Mouse (Mus musculus): ENCODE measurements around the gene Ncoa1. TPM values are rescaled to one million over a fixed set of nuclear protein-coding genes. Genes with fewer than 3 reads are reported as not detected.

Gene Ncoa1
- polyA plus RNA-seq, 1 experiment from 2014 or later = 14.6 TPM

DNA sequence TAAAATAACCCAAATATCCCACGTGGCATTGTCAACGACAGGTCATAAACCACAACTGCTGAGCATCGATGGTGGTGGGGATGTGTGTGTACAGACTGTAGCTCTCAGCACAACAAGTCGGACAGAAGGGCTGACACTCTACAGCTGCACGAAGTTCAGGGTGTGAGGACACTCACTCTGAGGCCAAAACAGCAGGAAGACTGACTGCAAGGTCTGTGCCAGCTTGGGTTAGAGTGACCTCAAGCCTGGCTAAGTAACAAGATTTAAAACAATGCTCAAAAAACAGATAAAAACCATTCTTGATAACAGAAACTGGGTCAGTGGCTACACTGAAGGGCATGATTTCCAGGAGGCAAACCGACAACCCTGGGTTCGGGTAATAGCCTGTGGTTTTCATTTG lies 246.8 kb downstream of the Ncoa1 start:
- H3K4me1 ChIP-seq (replicated peaks) = peaks cover 19% of the 10 kb centered on the region
- no peak overlapping the region for H3K27ac ChIP-seq (replicated peaks)
- no peak overlapping the region for H3K4me3 ChIP-seq
- H3K27me3 ChIP-seq = no peaks in the 10 kb centered on the region
- H3K9ac ChIP-seq = no peak overlapping the region
- peaks cover 42% of the 10 kb centered on the region for H3K36me3 ChIP-seq
- WGBS = 89% methylated on average over 7 of the region's 7 CpGs
- H3K9me3 ChIP-seq = no peaks in the 10 kb centered on the region
- ATAC-seq (ENCODE audit: low read depth) = no peak
- H3K4me2 ChIP-seq = no peak overlapping the region

DNA sequence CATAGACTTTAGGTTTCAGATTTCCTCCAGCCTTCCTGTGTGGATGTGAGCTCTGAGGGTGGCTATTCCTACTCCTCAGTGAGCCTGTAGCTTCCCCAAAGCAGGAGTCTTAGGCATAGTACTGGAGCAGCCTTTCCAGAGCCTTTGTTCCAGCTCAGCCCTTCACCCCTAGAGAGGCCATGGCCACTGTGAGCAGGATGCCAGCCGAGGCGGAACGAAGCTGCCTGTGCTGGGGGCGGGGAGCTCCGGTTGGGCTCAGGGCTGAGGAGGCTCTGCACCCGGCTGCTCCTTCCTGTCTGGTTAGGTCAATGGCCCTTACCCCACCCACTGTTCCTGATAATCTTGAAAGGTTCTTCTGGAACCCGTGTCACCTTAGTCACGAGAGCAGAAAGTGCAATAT lies 264.1 kb downstream of the Ncoa1 start:
- WGBS = 83% methylated on average over 8 of the region's 8 CpGs
- peaks cover 80% of the 10 kb centered on the region for H3K36me3 ChIP-seq

DNA sequence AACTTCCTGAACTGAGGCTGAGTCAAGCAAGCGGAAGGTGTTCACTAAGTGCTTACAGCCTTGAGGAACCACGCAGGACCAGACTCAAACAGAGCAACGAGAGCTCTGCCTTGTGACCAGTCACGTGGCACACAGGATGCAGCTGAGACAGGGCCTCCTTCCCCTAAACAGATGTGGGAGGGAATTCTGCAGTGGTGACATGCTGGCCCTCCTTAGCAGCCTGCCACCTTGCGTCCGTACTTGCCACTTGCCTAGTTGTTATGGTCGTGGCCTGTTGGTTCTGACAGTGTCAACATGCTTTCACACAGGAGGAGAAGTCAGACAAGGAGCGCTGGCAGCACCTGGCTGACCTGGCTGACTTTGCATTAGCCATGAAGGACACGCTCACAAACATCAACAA lies 265.8 kb downstream of the Ncoa1 start:
- ATAC-seq (ENCODE audit: low read depth) = no peak
- Histone ChIP-seq H3K27me3 (no peaks in the 10 kb centered on the region), H3K36me3 (peaks cover 82% of the 10 kb centered on the region), H3K4me3 (no peak overlapping the region), H3K9me3 (no peaks in the 10 kb centered on the region), H3K4me2 (no peak overlapping the region), H3K27ac (replicated peaks) (no peak overlapping the region), H3K9ac (no peak overlapping the region), H3K4me1 (replicated peaks) (no peaks in the 10 kb centered on the region)
- WGBS = 93% methylated on average over 9 of the region's 9 CpGs

More for the DNA sequence above, 264.1 kb downstream of the Ncoa1 start:
- no peaks in the 10 kb centered on the region for H3K9me3 ChIP-seq
- H3K4me1 ChIP-seq (replicated peaks) = no peaks in the 10 kb centered on the region
- no peaks in the 10 kb centered on the region for H3K27me3 ChIP-seq
- no peak overlapping the region for H3K4me3 ChIP-seq
- ATAC-seq (ENCODE audit: low read depth) = no peak
- H3K4me2 ChIP-seq = no peak overlapping the region
- no peak overlapping the region for H3K27ac ChIP-seq (replicated peaks)
- H3K9ac ChIP-seq = no peak overlapping the region

GRCm38 (mm10) chr12:4209196-4209595 lies 267.8 kb downstream of the Ncoa1 start:
- H3K9me3 ChIP-seq = no peaks in the 10 kb centered on the region
- no peak overlapping the region for H3K4me3 ChIP-seq
- no peak for ATAC-seq (ENCODE audit: low read depth)
- no peaks in the 10 kb centered on the region for H3K27me3 ChIP-seq
- H3K4me2 ChIP-seq = no peak overlapping the region
- no peak overlapping the region for H3K27ac ChIP-seq (replicated peaks)
- H3K9ac ChIP-seq = no peak overlapping the region
- H3K4me1 ChIP-seq (replicated peaks) = no peaks in the 10 kb centered on the region
- peaks cover 75% of the 10 kb centered on the region for H3K36me3 ChIP-seq
- WGBS = 97% methylated on average over 9 of the region's 9 CpGs

DNA sequence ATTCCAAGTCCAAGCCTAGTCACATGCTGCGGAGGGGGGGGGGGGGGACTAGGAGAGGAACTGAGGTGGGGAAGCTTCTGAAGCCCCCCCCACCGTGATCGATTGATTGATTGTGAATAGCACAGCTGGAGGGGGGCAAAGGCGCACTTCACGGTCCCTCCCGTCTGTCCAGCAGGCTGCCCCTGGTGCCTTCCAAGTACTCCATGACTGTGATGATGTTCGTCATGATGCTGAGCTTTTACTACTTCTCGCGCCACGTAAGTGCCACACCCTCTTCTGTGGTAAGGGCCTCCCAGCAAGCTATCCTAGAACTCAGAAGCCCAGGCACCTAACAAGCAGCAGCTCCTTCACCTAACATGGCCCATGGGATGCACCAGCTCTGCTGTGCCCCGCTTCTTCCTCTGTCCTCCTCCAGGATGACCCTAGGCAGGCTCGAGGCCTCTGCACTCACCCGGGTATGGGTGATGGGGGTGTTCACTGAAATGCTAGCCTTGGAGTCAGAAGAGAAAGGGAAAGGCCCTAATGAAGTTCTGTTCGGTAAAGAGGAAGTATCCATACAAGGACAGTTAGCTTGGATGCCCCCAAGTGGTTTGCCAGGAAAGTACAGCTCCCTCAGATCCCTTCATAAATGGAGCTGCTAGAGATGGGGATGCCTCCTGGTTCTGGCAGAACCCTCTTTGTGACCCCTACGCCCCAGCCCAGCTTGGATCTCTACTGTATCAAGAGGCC lies 268.4 kb downstream of the Ncoa1 start:
- 78% methylated on average over 15 of the region's 15 CpGs for WGBS
- H3K36me3 ChIP-seq = peaks cover 73% of the 10 kb centered on the region
- H3K4me1 ChIP-seq (replicated peaks) = no peaks in the 10 kb centered on the region
- no peaks in the 10 kb centered on the region for H3K27me3 ChIP-seq
- no peak overlapping the region for H3K4me2 ChIP-seq
- no peak overlapping the region for H3K27ac ChIP-seq (replicated peaks)
- ATAC-seq (ENCODE audit: low read depth) = peak; percentile 61; the same call in 1 of the 2 replicates
- H3K9me3 ChIP-seq = no peaks in the 10 kb centered on the region
- no peak overlapping the region for H3K4me3 ChIP-seq
- H3K9ac ChIP-seq = no peak overlapping the region

DNA sequence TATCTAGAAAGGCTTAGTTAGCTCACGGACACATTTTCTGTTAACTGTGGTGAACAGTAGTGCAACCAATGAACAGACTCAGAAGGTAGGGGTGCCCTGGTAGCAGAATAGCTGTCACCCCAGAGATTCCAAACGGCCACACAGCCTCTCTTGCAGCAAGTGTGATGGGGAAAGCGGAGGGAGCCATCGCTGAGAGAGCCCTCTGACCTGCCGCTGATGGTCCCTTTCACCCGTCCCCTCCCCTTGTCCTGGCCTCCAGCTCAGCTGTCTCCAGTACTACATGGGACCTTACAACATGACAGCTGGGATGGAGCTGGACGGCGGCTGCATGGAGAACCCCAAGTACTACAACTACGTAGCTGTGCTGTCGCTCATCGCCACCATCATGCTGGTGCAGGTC lies 270.9 kb downstream of the Ncoa1 start:
- ATAC-seq (ENCODE audit: low read depth) = no peak
- H3K27me3 ChIP-seq = no peaks in the 10 kb centered on the region
- no peaks in the 10 kb centered on the region for H3K9me3 ChIP-seq
- 93% methylated on average over 11 of the region's 11 CpGs for WGBS
- no peak overlapping the region for H3K27ac ChIP-seq (replicated peaks)
- peaks cover 56% of the 10 kb centered on the region for H3K36me3 ChIP-seq
- no peak overlapping the region for H3K4me3 ChIP-seq
- no peak overlapping the region for H3K4me2 ChIP-seq
- H3K4me1 ChIP-seq (replicated peaks) = no peaks in the 10 kb centered on the region
- H3K9ac ChIP-seq = no peak overlapping the region

DNA sequence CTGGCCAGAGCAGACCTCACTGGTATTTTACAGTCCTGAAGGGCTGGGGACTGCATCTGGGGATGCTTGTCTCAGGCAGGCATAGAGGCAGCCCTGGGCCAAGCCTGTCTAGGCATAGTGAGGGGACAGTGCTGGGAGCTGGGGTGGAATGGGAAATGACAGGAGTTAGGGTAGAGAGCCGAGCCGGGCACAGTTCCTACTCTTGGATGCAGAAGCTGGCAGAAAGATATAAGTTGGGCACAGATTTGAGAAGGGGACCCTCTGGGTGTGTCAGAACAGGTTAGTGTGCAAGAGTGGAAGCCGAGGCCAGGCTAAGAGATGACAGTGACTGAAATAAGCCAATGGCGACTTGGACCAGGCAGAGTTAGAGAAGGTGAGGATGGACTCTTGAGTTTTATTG lies 274.8 kb downstream of the Ncoa1 start:
- H3K4me1 ChIP-seq (replicated peaks) = no peaks in the 10 kb centered on the region
- 97% methylated on average over 4 of the region's 4 CpGs for WGBS
- H3K9me3 ChIP-seq = no peaks in the 10 kb centered on the region
- no peak for ATAC-seq (ENCODE audit: low read depth)
- H3K36me3 ChIP-seq = peaks cover 44% of the 10 kb centered on the region
- H3K4me3 ChIP-seq = no peak overlapping the region
- no peaks in the 10 kb centered on the region for H3K27me3 ChIP-seq
- no peak overlapping the region for H3K27ac ChIP-seq (replicated peaks)
- H3K9ac ChIP-seq = no peak overlapping the region
- H3K4me2 ChIP-seq = no peak overlapping the region

DNA sequence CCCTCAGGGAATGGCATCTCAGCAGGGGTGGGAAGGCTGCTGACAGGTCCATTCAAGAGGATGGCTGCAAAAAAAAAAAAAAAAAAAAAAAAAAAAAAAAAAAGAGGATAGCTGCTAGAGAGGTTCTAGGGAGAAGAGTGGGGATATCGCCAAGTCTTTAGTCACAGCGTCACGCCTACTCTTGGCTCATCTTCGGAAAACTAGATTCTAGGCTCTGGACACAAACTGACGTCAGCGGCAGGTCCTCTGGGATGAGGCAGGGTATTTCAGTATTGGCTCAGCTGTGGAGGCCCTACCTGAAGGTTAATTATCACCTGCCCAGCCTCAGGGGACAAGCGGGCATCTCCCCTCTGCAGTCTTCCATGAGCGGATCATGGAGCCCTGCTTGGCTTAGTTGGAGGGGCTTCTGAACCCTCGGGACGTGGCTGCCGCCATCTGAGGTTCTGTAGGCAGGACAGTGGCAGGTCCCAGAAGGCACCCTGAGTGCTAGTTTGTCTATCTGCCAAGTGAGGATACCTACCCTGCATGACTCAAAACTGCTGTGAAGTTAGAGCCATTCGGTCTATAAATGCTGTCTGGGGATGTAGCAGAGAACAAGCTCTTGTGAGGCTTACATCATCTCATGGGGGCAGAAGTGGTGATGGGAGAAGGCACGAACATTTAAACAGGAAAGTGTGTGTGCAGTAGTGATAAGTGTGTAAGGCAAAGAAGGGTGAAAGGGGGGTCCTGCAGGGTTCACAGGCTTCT lies 275.4 kb downstream of the Ncoa1 start:
- Histone ChIP-seq H3K4me3 (no peak overlapping the region), H3K9ac (no peak overlapping the region), H3K4me1 (replicated peaks) (no peaks in the 10 kb centered on the region), H3K36me3 (peaks cover 38% of the 10 kb centered on the region), H3K4me2 (no peak overlapping the region), H3K9me3 (no peaks in the 10 kb centered on the region), H3K27ac (replicated peaks) (no peak overlapping the region), H3K27me3 (no peaks in the 10 kb centered on the region)
- no peak for ATAC-seq (ENCODE audit: low read depth)
- 83% methylated on average over 13 of the region's 13 CpGs for WGBS

DNA sequence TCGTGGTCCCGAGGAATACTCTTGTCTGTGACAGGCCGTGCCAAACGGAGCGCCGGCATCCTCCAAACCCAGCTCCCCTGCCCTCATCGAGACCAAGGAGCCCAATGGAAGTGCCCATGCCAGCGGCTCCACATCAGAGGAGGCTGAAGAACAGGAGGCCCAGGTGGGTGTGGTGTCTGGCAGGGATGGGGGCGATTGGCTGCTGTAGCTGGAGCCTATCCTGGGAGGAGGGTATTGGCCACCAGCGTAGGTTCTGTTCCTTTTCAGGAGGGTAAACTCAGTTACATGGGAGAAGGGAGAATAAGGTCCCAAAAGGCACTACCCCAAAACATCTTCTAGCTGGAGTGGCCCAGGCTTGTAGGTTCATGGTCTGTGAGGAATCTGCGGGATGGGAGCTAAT lies 277.7 kb downstream of the Ncoa1 start:
- no peak for ATAC-seq (ENCODE audit: low read depth)
- H3K4me3 ChIP-seq = no peak overlapping the region

DNA sequence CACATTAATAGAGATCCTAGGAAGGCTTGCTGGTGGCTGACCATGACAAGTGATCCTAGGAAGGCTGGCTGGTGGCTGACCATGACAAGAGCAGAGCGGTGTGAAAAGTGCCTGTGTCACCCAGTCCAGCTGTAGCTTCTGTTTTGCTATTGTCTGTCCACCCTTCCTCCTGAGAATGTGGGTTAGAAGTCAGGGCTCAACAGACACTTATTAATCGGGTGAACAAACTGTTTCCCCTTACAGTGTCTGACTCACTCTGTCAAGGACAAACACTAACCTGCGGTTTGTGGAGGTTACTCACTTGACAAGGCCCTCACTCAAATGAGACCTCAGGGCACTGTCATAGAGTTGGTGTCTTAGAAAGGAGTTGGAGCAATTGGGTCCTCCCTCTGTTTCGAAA lies 278.3 kb downstream of the Ncoa1 start:
- Histone ChIP-seq H3K4me1 (replicated peaks) (no peaks in the 10 kb centered on the region; the same call in 1 of the 2 replicates), H3K36me3 (peaks cover 23% of the 10 kb centered on the region; the same call in 1 of the 2 replicates), H3K9ac (no peak overlapping the region), H3K4me3 (no peak overlapping the region), H3K9me3 (no peaks in the 10 kb centered on the region), H3K4me2 (no peak overlapping the region), H3K27me3 (no peaks in the 10 kb centered on the region), H3K27ac (replicated peaks) (no peak overlapping the region)
- WGBS = 93% methylated on average over 4 of the region's 4 CpGs
- no peak for ATAC-seq (ENCODE audit: low read depth)

More for the DNA sequence above, 277.7 kb downstream of the Ncoa1 start:
- peaks cover 26% of the 10 kb centered on the region; the same call in 1 of the 2 replicates for H3K36me3 ChIP-seq
- H3K9ac ChIP-seq = no peak overlapping the region
- H3K27me3 ChIP-seq = no peaks in the 10 kb centered on the region
- WGBS = 93% methylated on average over 11 of the region's 11 CpGs
- no peaks in the 10 kb centered on the region for H3K4me1 ChIP-seq (replicated peaks)
- H3K27ac ChIP-seq (replicated peaks) = no peak overlapping the region
- H3K4me2 ChIP-seq = no peak overlapping the region
- H3K9me3 ChIP-seq = no peaks in the 10 kb centered on the region

All from neural tube, embryonic 13.5 days (tissue).